Mouse (Mus musculus) embryo, embryonic 11 days (tissue): Measurements from ENCODE around the gene Ddah1.

Source experiments
- DNase-seq: peaks from one replicate; pipeline ENCODE4 v3.0.0-alpha.2; 2015

Ddah1 gene

DNA sequence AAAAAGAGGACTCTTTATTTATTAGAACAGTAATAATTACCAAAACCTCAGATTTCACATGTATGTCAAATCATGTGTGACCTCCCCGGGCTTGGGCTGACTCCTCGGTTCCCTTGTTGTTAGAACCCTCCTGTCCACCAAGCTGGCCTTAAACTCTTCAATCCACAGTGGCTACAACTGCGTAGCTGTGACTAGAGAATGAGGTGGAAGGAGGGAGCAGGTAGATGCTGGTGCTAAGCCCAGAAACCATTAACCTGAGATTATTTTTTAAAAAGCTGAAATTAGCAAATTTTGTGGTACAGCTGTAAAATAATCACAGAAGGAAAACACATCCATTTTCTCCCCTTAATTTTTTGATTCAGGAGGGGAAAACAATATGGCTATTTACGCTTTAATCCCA, 10.0 kb downstream of the Ddah1 start:
- no peak for DNase-seq

DNA sequence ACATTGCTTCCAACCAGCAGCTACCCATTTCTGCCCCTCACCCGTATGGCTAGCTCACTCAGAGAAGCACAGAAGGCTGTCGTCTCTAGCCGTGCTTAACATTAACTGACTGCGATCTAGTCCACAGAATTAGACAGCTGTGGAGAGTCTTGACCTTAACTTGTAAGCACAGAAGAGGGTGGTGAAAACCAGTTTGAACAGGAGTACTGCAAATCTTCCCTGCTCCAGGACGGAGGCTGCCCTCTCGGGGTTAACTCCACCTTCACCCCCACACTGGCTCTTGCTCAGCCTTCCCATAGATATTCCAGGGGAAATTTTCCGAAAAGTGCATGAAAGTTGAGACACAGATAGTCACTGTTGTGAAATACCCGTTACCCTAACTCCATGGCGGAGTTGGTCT, 14.9 kb downstream of the Ddah1 start:
- no peak for DNase-seq

DNA sequence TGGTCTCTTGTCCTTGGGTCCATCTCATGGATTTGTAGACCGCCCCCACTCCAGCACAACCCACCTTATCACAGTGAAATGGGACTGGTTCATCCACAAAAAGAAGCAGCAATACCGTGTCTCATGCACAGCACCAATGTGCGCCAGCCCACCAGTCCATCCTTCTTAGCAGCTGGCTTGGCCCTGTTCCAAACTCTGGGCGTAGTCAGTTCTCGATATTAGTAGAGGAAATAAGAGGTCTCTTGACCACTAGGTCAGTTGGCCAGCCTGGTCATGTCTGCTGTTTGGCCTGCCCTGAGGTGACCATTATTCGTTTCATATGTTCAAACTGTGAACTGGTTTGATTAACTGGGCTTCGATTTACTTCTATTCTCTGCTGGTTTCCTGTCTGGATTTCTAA, 15.9 kb downstream of the Ddah1 start:
- DNase-seq = no peak

DNA sequence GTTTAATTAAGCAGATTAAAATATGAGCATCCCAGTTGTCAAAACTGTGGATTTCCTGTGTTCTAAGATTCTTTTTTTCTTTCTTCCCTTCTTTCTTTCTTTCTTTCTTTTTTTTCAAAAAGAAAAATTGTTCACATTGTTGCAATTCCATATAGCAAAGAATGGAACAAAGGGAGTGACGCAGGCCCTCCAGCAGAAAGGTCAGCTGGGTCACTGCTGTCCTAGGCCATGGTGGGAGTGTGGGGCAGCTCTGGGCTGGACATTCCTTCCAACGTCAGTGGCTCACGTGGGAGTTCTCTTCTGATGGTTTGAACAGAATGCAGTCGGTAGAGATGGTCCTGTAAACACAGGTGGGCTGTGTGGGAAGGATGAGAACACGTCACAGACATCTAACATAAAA, 16.8 kb downstream of the Ddah1 start:
- no peak for DNase-seq

DNA sequence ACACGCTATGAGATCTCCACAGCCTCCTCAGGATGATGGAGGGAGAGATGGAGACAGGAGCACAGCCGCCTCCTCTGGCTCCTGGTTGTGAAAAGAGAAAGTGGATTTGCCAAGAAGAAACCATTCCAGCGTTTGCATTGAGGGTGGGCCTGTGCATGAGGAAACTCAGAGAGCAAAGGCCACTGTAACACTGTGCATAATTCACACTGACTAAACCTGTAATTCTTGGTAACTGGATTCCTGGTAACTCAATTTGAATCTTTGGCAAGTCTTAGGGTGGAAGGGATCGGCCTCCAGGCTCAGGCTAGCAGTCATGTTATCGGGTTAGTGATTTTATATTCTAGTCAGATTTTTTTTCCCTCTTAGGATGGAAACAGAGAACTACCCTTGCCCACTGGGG, 17.4 kb downstream of the Ddah1 start:
- DNase-seq = no peak

DNA sequence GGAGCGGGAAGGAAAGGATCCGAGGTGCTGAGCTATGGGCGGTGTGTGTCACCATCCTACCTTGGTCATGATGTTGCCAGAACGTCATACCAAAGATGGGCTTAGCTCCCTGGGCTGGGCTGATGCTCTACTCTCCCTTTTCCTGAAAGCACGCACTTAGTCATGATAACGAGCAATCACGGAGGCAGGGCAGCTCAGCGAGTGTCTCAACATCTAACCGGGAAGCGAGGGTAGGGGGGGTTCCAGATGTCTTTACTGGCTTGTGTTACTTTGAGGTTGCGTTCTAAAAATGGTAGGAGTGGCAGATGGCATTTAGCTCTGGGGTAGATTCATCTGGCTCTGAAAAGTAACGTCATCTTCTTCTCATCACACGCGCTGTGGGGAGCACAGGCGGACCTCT, 18.5 kb downstream of the Ddah1 start:
- no peak for DNase-seq

DNA sequence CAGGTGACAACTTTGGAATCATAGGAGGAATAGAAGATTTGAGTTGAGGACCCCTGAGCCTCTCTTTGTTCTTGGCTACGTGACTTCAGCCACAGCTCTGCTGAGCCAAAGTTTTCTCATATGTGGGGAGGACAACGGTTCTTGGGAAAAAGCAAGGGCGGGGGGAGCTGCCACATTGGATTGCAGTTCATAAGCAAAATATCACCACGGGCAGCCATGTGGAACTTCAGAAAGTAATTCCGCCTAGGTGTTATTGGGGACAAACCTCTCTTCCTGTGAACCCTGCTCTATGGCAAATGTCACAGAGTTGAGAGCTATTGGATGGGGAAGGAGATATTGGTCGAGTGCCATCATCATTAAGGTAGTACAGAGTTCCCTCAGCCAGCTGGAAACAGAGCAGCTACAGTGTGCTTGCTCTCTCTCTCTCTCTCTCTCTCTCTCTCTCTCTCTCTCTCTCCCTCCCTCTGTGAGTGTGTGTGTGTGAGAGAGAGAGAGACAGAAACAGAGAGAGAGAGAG, 20.0 kb downstream of the Ddah1 start:
- DNase-seq = no peak

DNA sequence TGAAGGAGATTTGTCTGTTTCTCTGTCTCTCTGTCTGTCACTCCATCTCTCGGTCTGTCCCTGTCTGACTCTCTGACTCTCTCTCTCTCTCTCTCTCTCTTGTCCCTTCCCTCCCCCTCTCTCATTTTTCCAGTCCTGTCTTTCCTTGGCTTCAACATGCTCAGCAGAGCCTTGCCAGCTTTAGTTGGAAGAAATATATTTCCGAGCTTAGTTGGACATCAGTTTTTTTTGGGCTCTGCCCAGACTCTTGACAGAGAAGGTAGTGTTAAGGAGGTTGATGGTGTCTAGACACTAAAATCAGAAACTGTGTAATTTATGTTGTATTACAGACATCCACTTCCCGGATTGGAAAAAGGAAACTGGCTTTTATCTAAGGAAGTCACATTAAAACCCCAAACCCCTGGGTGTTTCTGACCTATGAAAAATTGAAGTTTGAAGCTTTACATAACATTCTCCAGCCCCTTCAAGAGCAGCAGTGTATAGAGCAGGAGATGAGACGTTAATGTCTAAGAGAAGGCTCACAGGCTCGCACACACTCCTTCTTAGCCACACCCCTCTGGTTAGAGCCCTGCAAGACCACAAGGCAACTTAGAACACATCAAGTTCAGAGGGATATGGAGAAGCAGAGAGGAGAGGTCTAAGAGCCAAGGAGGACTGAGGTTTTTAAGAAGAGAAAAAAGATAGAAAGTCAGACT, 21.0 kb downstream of the Ddah1 start:
- no peak for DNase-seq

DNA sequence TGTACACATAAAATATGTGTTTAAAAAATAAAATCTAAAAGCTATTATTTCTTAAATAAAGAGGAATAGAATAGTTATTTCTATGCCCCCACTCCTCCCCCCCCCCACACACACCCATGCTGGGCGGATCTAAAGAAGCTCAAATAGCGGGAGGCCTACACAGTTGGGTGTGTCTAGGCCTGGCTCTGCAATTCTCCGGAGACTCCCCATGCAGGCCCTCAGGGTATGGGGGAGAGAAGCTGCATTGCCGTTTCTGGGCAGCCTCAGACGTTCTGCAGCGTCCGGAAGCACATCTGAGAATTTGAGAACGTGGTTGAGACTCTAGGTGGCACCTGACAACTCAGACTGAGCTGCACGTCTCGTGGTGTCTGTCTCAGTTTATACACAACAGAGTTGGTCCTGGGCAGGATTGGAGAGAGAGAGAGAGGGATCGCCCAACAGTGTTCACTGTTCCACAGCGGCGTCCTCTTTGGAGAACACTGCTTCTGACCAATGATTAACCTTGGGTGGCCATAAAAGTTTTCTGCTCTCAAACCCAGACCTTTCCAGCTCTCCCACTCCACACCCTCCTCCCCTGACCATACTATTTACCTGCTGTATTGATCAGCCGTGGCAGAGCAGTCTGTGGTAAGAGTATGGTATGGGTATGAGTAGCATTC, 22.4 kb downstream of the Ddah1 start:
- no peak for DNase-seq

DNA sequence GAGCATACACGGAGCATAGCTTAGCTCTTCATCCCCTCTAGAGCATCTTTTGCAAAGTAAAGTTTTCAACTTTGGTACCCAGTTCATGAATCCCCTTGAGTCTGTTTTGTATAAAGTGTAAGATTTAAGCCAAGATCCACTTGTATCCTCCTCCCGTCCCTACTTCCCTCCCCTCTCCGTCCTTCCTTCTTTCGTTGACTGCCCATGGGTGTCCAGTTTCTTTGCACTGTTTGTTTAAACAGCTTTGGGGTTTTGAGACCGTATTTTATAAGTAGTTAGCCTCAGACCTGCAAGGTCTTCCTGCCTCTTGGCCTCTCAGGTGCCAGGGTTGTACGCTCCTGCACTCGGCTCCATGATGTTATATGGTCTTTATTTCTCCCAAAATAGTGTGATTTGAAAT, 26.8 kb downstream of the Ddah1 start:
- DNase-seq = no peak

DNA sequence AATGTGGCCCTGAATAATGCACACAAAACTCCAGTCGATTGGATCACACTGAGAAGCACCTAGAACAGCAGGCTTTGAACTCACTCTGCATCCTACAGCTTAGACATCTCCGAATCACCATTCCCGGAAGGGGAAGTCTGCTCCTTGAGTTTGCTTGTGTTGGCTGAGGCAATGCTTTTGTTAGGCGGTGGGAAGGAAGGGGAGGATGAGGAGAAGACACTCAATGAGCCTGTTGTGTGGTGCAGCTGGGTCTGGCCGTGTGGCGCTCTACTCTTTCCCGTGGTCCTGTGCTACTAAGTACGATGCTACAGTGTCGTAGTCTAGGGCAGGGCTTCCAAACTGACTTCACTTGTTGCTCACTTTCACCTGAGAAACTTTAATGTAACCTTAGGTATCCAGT, 28.8 kb downstream of the Ddah1 start:
- no peak for DNase-seq

DNA sequence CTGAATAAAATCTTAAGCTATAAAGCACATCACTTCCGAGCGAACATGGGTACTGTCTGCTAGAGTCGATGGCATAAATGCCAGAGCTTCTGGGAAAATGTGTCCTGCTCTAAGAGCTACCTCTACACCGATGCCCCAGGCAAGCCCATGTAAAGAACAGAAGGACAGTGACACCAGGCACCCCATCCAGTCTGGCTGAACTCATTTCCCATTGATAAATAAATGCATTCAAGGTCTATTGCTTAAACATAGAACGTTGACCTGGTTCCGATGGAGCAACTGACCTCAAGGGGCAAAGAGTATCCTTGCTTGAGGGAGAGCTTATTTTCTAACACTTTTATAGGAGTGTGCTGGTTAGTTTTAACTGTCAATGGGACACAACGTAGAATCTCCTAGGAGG, 30.6 kb downstream of the Ddah1 start:
- DNase-seq = no peak

DNA sequence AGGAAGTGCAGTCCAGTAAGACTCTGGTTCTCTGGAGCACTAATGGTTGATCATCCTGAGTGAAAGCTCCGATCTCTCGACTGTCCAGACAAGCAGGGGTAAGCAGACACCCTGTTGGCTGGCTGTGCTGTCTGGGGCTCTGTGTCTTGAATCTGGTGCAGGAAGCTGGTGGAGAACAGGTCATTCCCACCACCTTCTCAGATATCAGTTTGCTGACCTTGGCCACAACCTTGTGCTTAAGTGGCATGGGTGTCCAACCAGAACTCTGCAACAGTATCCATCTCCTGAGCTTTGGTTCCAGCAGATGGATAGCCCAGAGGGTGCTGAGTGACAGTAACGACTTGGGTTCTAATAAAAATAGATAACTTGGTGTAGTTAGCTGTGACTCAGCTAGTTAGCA, 31.8 kb downstream of the Ddah1 start:
- DNase-seq = no peak

DNA sequence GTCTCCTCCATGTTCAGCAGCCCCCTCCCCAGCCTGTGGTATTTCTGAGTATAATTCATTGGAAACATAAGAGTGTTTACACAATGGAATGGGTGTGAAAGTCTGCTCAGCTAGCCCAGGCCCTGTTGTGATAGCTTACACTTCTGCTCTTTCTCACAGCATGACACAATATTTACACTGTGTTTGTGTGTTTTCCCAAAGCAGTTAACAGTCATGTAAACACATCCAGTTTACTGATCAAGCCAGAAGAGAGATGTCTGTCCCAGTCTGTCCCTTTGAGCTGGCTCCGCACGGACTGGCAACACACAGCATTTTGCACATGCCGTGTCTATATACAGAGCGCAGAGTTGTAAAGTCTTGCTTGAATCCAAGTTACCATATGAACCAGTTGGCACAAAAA, 32.2 kb downstream of the Ddah1 start:
- DNase-seq = no peak

DNA sequence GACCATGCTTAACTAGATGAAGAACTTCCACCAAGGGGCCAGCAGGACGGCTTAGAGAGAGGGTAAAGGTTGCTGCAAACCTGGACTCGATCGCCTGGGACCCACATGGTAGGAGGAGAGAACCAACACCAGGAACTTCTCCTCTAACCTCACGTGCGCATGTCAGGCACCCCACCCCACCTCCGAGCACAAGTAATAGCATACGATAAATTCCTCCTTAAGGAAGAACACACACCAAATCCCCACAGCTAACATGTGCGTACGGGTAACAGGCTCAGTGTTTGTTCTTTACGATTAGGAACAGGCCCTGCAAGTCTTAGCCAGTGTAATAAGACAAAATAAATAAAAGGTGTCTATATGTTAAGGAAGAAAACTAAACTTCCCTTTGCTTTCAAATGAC, 35.9 kb downstream of the Ddah1 start:
- DNase-seq = no peak

DNA sequence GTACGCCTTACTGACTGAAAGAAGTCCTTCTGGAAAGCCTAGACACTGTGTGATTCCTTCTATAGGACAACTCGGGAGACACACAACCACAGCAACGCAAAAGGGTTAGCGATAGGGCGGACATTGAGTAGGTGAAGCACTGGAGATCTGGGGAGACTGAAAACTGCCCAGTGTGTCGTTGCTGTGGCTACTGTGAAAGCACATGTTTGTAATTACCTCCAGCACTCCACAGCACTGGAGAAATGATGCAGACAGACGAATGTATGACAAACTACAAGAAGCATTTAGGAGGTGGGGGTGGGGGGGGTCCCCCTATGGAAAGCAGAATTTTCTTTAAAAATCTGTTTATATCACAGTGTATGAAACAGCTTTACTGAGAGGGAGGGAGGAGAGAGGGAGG, 37.4 kb downstream of the Ddah1 start:
- DNase-seq = peak; percentile 53

DNA sequence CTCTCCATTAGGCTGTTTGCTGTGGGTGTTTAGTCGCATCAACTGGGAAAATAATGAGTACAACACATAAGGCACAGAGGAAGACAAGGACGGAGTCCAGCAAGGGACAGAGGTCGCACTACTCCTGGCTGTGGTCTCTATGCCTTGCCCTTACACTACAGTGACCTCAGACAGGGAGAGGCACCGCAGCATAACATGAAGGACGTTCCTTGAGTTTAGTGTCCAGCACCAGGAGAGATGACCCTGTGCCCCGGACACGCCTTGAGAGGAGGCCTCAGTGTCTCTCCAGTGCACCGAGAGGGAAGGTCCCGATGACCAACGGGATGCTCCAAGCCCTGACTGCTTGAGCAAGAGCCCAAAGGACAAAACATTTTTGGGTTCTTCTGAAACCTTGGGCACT, 39.6 kb downstream of the Ddah1 start:
- DNase-seq = no peak

DNA sequence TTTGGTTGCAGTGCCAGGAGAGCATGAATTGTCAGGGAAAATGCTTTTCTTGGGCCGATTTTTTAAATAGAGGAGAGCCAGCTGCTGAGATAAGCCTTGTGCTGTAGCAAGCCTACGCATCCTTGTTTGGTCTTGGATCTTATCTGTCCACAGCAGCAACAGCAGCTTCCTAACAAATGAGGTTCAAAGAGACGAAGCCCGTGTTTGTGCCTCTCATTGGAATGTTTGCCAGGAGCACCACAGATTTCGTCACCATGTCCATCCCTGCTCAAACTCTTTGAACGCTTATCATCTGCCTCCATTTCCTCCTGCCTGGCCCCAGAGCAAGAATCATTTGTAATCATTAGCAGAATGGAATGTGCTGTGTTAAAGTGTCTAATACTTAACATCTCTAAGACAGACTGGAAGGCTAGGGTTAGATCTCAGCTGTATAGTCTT, 40.3 kb downstream of the Ddah1 start:
- no peak for DNase-seq

DNA sequence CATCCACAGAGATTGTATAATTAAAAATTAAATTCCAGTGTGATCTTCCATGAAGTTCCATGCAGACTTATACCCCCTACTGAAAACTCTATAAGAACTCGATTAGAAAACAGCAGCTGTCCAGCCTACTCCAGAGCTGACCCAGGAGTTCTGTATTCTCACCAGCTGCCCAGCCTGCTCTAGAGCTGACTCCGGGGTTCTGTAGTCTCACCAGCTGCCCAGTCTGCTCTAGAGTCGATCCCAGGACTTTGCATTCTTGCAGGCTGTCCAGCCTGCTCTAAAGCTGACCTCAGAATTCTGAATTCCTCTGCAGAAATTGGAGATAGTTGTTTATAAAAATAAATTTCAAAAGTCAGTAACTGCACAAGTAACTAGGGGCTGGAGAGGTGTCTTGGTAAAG, 40.9 kb downstream of the Ddah1 start:
- DNase-seq = no peak

DNA sequence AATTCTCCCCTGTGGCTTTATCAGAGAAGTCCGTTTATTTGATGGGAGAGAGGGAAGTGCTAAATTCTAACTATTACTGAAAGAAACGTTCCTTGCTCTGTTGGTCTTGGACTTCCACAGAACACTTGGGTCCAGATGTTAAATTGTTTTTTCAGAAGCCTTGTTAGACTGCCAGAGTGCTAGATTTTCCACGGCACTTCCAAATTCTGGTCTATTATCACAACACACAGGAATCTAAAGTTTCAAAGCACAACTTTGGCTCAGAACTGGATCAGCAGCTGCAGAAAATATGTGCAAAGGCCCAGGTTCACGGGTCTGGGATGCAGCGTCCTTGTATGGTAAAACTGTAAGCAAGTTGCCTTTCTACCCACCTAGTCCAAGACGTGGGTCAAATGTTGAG, 43.6 kb downstream of the Ddah1 start:
- DNase-seq = no peak

DNA sequence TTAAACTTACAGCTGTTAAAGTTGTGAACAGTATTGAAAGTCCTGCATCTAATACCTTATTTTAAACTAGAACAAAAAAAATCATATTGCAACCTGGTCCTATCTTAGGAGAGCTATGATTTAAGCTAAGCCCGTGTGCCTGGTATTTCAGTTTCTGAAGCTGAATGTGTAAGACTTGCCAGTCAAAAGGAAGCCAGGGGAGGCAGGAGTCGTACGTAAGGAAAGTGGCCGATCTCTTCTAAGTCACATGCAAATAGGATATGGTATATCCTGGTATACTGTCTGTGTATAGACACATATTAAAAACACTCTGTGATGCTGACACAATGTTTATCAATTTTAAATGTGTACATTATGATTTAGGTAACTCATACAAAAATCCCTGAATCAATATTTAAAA, 47.4 kb downstream of the Ddah1 start:
- peak; percentile 38 for DNase-seq

DNA sequence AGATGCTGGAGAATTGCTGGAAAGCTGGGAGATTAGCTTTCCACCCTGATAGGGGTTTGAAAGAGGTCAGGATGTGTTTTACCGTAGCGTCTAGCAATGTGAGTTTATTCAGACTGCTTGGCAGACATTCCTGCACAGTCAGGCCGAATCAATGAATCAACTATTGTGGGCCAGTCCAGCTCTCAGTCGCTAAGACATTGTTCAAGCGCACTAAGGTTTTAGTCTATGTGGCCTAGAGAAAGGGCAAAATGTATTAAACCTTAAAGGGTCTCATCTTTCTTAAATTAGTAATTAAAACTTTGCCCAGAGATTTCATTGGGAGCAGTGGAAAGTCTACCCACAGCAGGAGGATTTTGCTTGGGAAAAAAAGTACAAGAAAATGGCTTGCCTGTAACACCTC, 48.0 kb downstream of the Ddah1 start:
- DNase-seq = peak; percentile 58

DNA sequence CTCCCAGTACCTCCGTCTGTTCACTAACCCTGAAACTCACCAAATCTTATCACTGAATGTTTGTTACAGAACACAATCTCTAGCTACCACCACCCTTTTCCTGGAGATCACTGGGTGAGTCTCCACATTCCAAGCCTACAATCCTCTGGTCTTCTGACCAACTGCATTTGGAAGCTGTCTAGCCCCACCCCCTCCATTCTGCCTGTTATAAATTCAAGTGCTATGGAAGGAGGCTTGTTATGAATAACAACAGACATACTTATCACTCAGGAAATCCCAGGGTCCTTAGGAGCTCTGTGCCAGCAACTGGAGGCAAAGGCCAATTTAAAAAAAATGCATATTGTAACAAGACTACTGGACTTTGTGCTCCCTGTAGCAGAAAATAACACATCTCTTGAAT, 58.3 kb downstream of the Ddah1 start:
- DNase-seq = peak; percentile 21

DNA sequence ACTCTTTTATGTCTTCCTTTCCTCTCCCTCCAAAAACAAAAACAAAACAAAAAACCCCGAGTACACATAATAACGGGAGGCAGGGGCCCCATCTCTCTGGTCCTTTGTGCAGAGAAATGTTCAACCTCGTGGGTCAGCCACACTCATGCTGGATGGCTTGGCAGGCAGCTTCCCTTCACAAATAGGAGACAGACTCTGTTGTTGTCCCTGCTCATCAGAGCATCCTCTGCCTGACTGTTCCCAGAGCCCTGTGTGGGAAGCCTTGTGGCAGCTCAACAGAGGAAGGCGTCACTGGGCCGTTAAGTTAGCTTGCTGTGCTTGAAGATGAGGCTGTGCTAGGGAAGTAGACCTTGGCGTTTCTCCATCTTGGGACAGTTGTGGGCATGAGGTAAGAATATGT, 58.8 kb downstream of the Ddah1 start:
- DNase-seq = peak; percentile 16

DNA sequence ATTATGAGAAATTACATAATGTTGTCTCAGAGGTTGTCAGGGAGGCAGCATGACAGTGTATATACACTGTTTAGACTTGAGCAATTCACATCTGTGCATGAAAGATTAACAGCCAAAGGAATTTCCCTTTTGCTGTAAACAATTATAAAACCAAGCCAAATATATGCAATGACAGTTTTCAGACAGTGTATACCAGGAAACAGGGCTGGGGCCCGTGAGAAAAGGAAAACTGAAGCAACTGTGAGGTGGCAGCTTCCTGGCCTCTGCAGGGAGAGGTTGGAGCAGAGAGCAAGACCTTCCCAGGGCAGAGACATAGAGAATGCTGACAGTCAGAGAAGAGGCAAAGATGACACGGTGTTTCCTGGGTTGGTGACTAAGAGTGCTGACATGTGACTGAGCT, 62.0 kb downstream of the Ddah1 start:
- DNase-seq = no peak
